Mouse (Mus musculus): ENCODE data around the gene Ccp110. TPM values are rescaled to one million over a fixed set of nuclear protein-coding genes. Genes with fewer than 3 reads are reported as not detected.

Gene Ccp110
- 9.8 and 10.5 TPM in 2 replicates for polyA plus RNA-seq (2015; fragmentation: Nextera tagmentation; extraction: Ambion mirVana)

GRCm38 (mm10) chr7:118712228-118713173 is at the start of gene Ccp110:
Gene Ccp110 (plus strand): TSS chr7:118712552.

GRCm38 (mm10) chr7:118705101-118705961 is 7.0 kb upstream of the Ccp110 start, which contains the start of gene Gde1:
Gene Gde1 (minus strand): TSS chr7:118705778.

GRCm38 (mm10) chr7:118739975-118740531 is 27.7 kb downstream of the Ccp110 start, which contains the start of gene Vps35l:
Gene Vps35l (plus strand): TSS chr7:118740226.

Other genes starting within 250 kb of the Ccp110 start
- gene Itpripl2, start 220.6 kb upstream of the Ccp110 start, polyA plus RNA-seq (2015; fragmentation: Nextera tagmentation; extraction: Ambion mirVana): 3.2 and 4.2 TPM in 2 replicates
- gene Coq7, start 179.2 kb upstream of the Ccp110 start, polyA plus RNA-seq (2015; fragmentation: Nextera tagmentation; extraction: Ambion mirVana): 64.2 and 65.1 TPM in 2 replicates
- 0.28 and 0.76 TPM in 2 replicates for gene Tmc7, start 127.8 kb upstream of the Ccp110 start, polyA plus RNA-seq (2015; fragmentation: Nextera tagmentation; extraction: Ambion mirVana)
- 0.04 TPM in 1 of 2 replicates, not detected in the other for gene Tmc5, start 115.3 kb upstream of the Ccp110 start, polyA plus RNA-seq (2015; fragmentation: Nextera tagmentation; extraction: Ambion mirVana)
- gene Gde1, start 6.8 kb upstream of the Ccp110 start, polyA plus RNA-seq (2015; fragmentation: Nextera tagmentation; extraction: Ambion mirVana): 53.9 and 54.9 TPM in 2 replicates
- 38.8 and 39.8 TPM in 2 replicates for gene Vps35l, start 27.7 kb downstream of the Ccp110 start, polyA plus RNA-seq (2015; fragmentation: Nextera tagmentation; extraction: Ambion mirVana)
- 0.52 and 0.76 TPM in 2 replicates for gene Iqck, start 143.2 kb downstream of the Ccp110 start, polyA plus RNA-seq (2015; fragmentation: Nextera tagmentation; extraction: Ambion mirVana)
- gene Knop1, start 143.7 kb downstream of the Ccp110 start, polyA plus RNA-seq (2015; fragmentation: Nextera tagmentation; extraction: Ambion mirVana): 48.0 and 51.3 TPM in 2 replicates